Mouse (Mus musculus): ENCODE measurements around the gene Nucb1. TPM values are rescaled to one million over a fixed set of nuclear protein-coding genes. Genes with fewer than 3 reads are reported as not detected.

Nucb1 gene
- 134 TPM for polyA plus RNA-seq (2014; fragmentation: Illumina TruSeq; extraction: RNeasy Lipid Tissue Mini Kit (QIAGEN cat#74804); ENCODE audit: insufficient read depth, low read depth, low replicate concordance)

GRCm38 (mm10) chr7:45509912-45510787 lies at the start of gene Nucb1:
TSS of gene Nucb1 (minus strand) at chr7:45510406.

GRCm38 (mm10) chr7:45554744-45555143 lies 44.5 kb upstream of the Nucb1 start, which contains the start of gene Hsd17b14:
TSS of gene Hsd17b14 (plus strand) at chr7:45554893.

GRCm38 (mm10) chr7:45525809-45526473 lies 15.7 kb upstream of the Nucb1 start, which contains the start of the genes Ppp1r15a and Plekha4:
TSS of gene Ppp1r15a (minus strand) at chr7:45526268.
TSS of gene Plekha4 (plus strand) at chr7:45526330.

GRCm38 (mm10) chr7:45488293-45489204 lies 21.7 kb downstream of the Nucb1 start, which contains the start of gene Dhdh:
TSS of gene Dhdh (minus strand) at chr7:45488805.

GRCm38 (mm10) chr7:45486761-45487415 lies 23.3 kb downstream of the Nucb1 start, which contains the start of gene Gm45808:
TSS of gene Gm45808 (minus strand) at chr7:45486811.

GRCm38 (mm10) chr7:45481374-45481927 lies 28.8 kb downstream of the Nucb1 start, which contains the start of gene Tulp2:
TSS of gene Tulp2 (plus strand) at chr7:45481877.

GRCm38 (mm10) chr7:45466283-45467089 lies 43.7 kb downstream of the Nucb1 start, which contains the start of gene Bax:
TSS of gene Bax (minus strand) at chr7:45466898.

GRCm38 (mm10) chr7:45459564-45460140 lies 50.6 kb downstream of the Nucb1 start, which contains the start of gene Ftl1:
TSS of gene Ftl1 (minus strand) at chr7:45459884.

Other genes starting within 250 kb of the Nucb1 start
- not detected for gene Slc6a21, start 232.9 kb downstream of the Nucb1 start, polyA plus RNA-seq (2014; fragmentation: Illumina TruSeq; extraction: RNeasy Lipid Tissue Mini Kit (QIAGEN cat#74804); ENCODE audit: insufficient read depth, low read depth, low replicate concordance)
- gene Trpm4, start 176.6 kb downstream of the Nucb1 start, polyA plus RNA-seq (2014; fragmentation: Illumina TruSeq; extraction: RNeasy Lipid Tissue Mini Kit (QIAGEN cat#74804); ENCODE audit: insufficient read depth, low read depth, low replicate concordance): 26.8 TPM
- 4.6 TPM for gene Hrc, start 175.1 kb downstream of the Nucb1 start, polyA plus RNA-seq (2014; fragmentation: Illumina TruSeq; extraction: RNeasy Lipid Tissue Mini Kit (QIAGEN cat#74804); ENCODE audit: insufficient read depth, low read depth, low replicate concordance)
- gene Ppfia3, start 143.4 kb downstream of the Nucb1 start, polyA plus RNA-seq (2014; fragmentation: Illumina TruSeq; extraction: RNeasy Lipid Tissue Mini Kit (QIAGEN cat#74804); ENCODE audit: insufficient read depth, low read depth, low replicate concordance): 0.80 TPM
- not detected for gene Lin7b, start 139.8 kb downstream of the Nucb1 start, polyA plus RNA-seq (2014; fragmentation: Illumina TruSeq; extraction: RNeasy Lipid Tissue Mini Kit (QIAGEN cat#74804); ENCODE audit: insufficient read depth, low read depth, low replicate concordance)
- gene Snrnp70, start 114.7 kb downstream of the Nucb1 start, polyA plus RNA-seq (2014; fragmentation: Illumina TruSeq; extraction: RNeasy Lipid Tissue Mini Kit (QIAGEN cat#74804); ENCODE audit: insufficient read depth, low read depth, low replicate concordance): 123 TPM
- not detected for gene Kcna7, start 104.8 kb downstream of the Nucb1 start, polyA plus RNA-seq (2014; fragmentation: Illumina TruSeq; extraction: RNeasy Lipid Tissue Mini Kit (QIAGEN cat#74804); ENCODE audit: insufficient read depth, low read depth, low replicate concordance)
- 3.0 TPM for gene Ntf5, start 96.7 kb downstream of the Nucb1 start, polyA plus RNA-seq (2014; fragmentation: Illumina TruSeq; extraction: RNeasy Lipid Tissue Mini Kit (QIAGEN cat#74804); ENCODE audit: insufficient read depth, low read depth, low replicate concordance)
- 5.9 TPM for gene Lhb, start 89.6 kb downstream of the Nucb1 start, polyA plus RNA-seq (2014; fragmentation: Illumina TruSeq; extraction: RNeasy Lipid Tissue Mini Kit (QIAGEN cat#74804); ENCODE audit: insufficient read depth, low read depth, low replicate concordance)
- gene Gys1, start 75.6 kb downstream of the Nucb1 start, polyA plus RNA-seq (2014; fragmentation: Illumina TruSeq; extraction: RNeasy Lipid Tissue Mini Kit (QIAGEN cat#74804); ENCODE audit: insufficient read depth, low read depth, low replicate concordance): 8.9 TPM
- 33.3 TPM for gene Ruvbl2, start 72.3 kb downstream of the Nucb1 start, polyA plus RNA-seq (2014; fragmentation: Illumina TruSeq; extraction: RNeasy Lipid Tissue Mini Kit (QIAGEN cat#74804); ENCODE audit: insufficient read depth, low read depth, low replicate concordance)
- 2,902 TPM for gene Ftl1, start 50.5 kb downstream of the Nucb1 start, polyA plus RNA-seq (2014; fragmentation: Illumina TruSeq; extraction: RNeasy Lipid Tissue Mini Kit (QIAGEN cat#74804); ENCODE audit: insufficient read depth, low read depth, low replicate concordance)
- 93.3 TPM for gene Bax, start 43.5 kb downstream of the Nucb1 start, polyA plus RNA-seq (2014; fragmentation: Illumina TruSeq; extraction: RNeasy Lipid Tissue Mini Kit (QIAGEN cat#74804); ENCODE audit: insufficient read depth, low read depth, low replicate concordance)
- not detected for gene Tulp2, start 28.5 kb downstream of the Nucb1 start, polyA plus RNA-seq (2014; fragmentation: Illumina TruSeq; extraction: RNeasy Lipid Tissue Mini Kit (QIAGEN cat#74804); ENCODE audit: insufficient read depth, low read depth, low replicate concordance)
- not detected for gene Gm45808, start 23.6 kb downstream of the Nucb1 start, polyA plus RNA-seq (2014; fragmentation: Illumina TruSeq; extraction: RNeasy Lipid Tissue Mini Kit (QIAGEN cat#74804); ENCODE audit: insufficient read depth, low read depth, low replicate concordance)
- gene Dhdh, start 21.6 kb downstream of the Nucb1 start, polyA plus RNA-seq (2014; fragmentation: Illumina TruSeq; extraction: RNeasy Lipid Tissue Mini Kit (QIAGEN cat#74804); ENCODE audit: insufficient read depth, low read depth, low replicate concordance): 5.0 TPM
- 62.8 TPM for gene Ppp1r15a, start 15.9 kb upstream of the Nucb1 start, polyA plus RNA-seq (2014; fragmentation: Illumina TruSeq; extraction: RNeasy Lipid Tissue Mini Kit (QIAGEN cat#74804); ENCODE audit: insufficient read depth, low read depth, low replicate concordance)
- 5.7 TPM for gene Plekha4, start 15.9 kb upstream of the Nucb1 start, polyA plus RNA-seq (2014; fragmentation: Illumina TruSeq; extraction: RNeasy Lipid Tissue Mini Kit (QIAGEN cat#74804); ENCODE audit: insufficient read depth, low read depth, low replicate concordance)
- 0.54 TPM for gene Hsd17b14, start 44.5 kb upstream of the Nucb1 start, polyA plus RNA-seq (2014; fragmentation: Illumina TruSeq; extraction: RNeasy Lipid Tissue Mini Kit (QIAGEN cat#74804); ENCODE audit: insufficient read depth, low read depth, low replicate concordance)
- gene Bcat2, start 59.7 kb upstream of the Nucb1 start, polyA plus RNA-seq (2014; fragmentation: Illumina TruSeq; extraction: RNeasy Lipid Tissue Mini Kit (QIAGEN cat#74804); ENCODE audit: insufficient read depth, low read depth, low replicate concordance): 43.0 TPM
- not detected for gene Fgf21, start 105.1 kb upstream of the Nucb1 start, polyA plus RNA-seq (2014; fragmentation: Illumina TruSeq; extraction: RNeasy Lipid Tissue Mini Kit (QIAGEN cat#74804); ENCODE audit: insufficient read depth, low read depth, low replicate concordance)
- gene Fut1, start 106.9 kb upstream of the Nucb1 start, polyA plus RNA-seq (2014; fragmentation: Illumina TruSeq; extraction: RNeasy Lipid Tissue Mini Kit (QIAGEN cat#74804); ENCODE audit: insufficient read depth, low read depth, low replicate concordance): not detected
- gene Izumo1, start 111.4 kb upstream of the Nucb1 start, polyA plus RNA-seq (2014; fragmentation: Illumina TruSeq; extraction: RNeasy Lipid Tissue Mini Kit (QIAGEN cat#74804); ENCODE audit: insufficient read depth, low read depth, low replicate concordance): 0.38 TPM
- 47.4 TPM for gene Rasip1, start 117.1 kb upstream of the Nucb1 start, polyA plus RNA-seq (2014; fragmentation: Illumina TruSeq; extraction: RNeasy Lipid Tissue Mini Kit (QIAGEN cat#74804); ENCODE audit: insufficient read depth, low read depth, low replicate concordance)
- gene Mamstr, start 129.6 kb upstream of the Nucb1 start, polyA plus RNA-seq (2014; fragmentation: Illumina TruSeq; extraction: RNeasy Lipid Tissue Mini Kit (QIAGEN cat#74804); ENCODE audit: insufficient read depth, low read depth, low replicate concordance): 1.9 TPM
- gene Fut2, start 156.0 kb upstream of the Nucb1 start, polyA plus RNA-seq (2014; fragmentation: Illumina TruSeq; extraction: RNeasy Lipid Tissue Mini Kit (QIAGEN cat#74804); ENCODE audit: insufficient read depth, low read depth, low replicate concordance): 0.20 TPM
- 0.75 TPM for gene Ntn5, start 173.6 kb upstream of the Nucb1 start, polyA plus RNA-seq (2014; fragmentation: Illumina TruSeq; extraction: RNeasy Lipid Tissue Mini Kit (QIAGEN cat#74804); ENCODE audit: insufficient read depth, low read depth, low replicate concordance)
- gene Sec1, start 184.0 kb upstream of the Nucb1 start, polyA plus RNA-seq (2014; fragmentation: Illumina TruSeq; extraction: RNeasy Lipid Tissue Mini Kit (QIAGEN cat#74804); ENCODE audit: insufficient read depth, low read depth, low replicate concordance): 0.90 TPM
- gene Car11, start 189.4 kb upstream of the Nucb1 start, polyA plus RNA-seq (2014; fragmentation: Illumina TruSeq; extraction: RNeasy Lipid Tissue Mini Kit (QIAGEN cat#74804); ENCODE audit: insufficient read depth, low read depth, low replicate concordance): 1.7 TPM
- 6.5 TPM for gene Dbp, start 194.7 kb upstream of the Nucb1 start, polyA plus RNA-seq (2014; fragmentation: Illumina TruSeq; extraction: RNeasy Lipid Tissue Mini Kit (QIAGEN cat#74804); ENCODE audit: insufficient read depth, low read depth, low replicate concordance)
- 1,283 TPM for gene Rpl18, start 205.1 kb upstream of the Nucb1 start, polyA plus RNA-seq (2014; fragmentation: Illumina TruSeq; extraction: RNeasy Lipid Tissue Mini Kit (QIAGEN cat#74804); ENCODE audit: insufficient read depth, low read depth, low replicate concordance)
- 16.2 TPM for gene Sphk2, start 207.6 kb upstream of the Nucb1 start, polyA plus RNA-seq (2014; fragmentation: Illumina TruSeq; extraction: RNeasy Lipid Tissue Mini Kit (QIAGEN cat#74804); ENCODE audit: insufficient read depth, low read depth, low replicate concordance)
- gene Fam83e, start 210.8 kb upstream of the Nucb1 start, polyA plus RNA-seq (2014; fragmentation: Illumina TruSeq; extraction: RNeasy Lipid Tissue Mini Kit (QIAGEN cat#74804); ENCODE audit: insufficient read depth, low read depth, low replicate concordance): 3.8 TPM
- not detected for gene Spaca4, start 215.4 kb upstream of the Nucb1 start, polyA plus RNA-seq (2014; fragmentation: Illumina TruSeq; extraction: RNeasy Lipid Tissue Mini Kit (QIAGEN cat#74804); ENCODE audit: insufficient read depth, low read depth, low replicate concordance)